Mouse (Mus musculus) fibroblast of lung, adult 2 months (primary cell): Measurements from ENCODE around the gene Begain.

ENCODE experiments used
- DNase-seq: peaks from one replicate; pipeline ENCODE4 v3.0.0-alpha.2; 2011; ENCODE audit warnings: low read depth

Gene Begain

DNA sequence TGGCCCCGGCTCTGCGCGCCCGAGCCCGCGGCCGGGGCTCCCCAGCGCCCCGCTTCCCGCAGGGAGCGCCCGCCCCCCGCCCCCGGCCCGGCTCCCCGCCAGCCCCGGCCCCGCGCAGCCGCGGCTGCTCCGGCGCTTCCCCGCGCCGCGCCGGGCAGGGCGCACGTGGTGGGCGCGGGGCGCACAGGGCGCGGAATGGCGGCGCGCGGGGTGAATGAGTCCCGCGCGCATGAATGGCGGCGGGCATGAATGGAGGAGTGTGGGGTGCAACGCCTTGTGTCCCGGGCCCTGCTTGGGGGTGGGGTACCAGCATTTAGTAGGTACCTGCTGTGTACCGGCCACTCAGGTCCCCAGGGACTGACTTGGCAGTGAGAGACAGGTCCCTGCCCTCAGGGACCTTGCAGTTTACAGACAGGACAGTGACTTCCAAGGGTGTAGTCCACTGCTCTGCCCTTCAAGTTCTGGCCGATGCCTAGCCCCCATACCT is at the start of gene Begain:
Gene Begain (minus strand): TSS at position 51 of the 487 bp plus-strand sequence.
- DNase-seq, result no peak

DNA sequence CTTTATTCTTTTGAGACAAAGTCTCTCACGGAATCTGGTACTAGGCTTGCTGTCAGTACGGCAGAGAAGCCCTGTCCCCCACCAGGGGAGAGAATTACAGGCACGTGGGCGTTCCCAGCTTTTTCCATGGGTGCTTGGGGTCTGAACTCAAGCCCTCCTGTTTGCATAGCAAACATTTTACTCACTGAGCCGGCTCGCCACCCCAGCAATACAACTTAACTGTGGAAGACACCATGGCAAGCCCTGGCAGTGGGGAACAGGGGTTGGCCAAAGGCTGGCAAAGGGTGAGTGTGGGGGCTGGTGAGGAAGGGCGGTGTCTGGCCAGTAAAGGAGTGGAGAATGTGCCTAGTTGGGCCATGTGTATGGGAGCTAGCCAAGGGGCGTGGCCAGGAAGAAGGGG is 47.7 kb upstream of the Begain start:
- peak; percentile 10 for DNase-seq

DNA sequence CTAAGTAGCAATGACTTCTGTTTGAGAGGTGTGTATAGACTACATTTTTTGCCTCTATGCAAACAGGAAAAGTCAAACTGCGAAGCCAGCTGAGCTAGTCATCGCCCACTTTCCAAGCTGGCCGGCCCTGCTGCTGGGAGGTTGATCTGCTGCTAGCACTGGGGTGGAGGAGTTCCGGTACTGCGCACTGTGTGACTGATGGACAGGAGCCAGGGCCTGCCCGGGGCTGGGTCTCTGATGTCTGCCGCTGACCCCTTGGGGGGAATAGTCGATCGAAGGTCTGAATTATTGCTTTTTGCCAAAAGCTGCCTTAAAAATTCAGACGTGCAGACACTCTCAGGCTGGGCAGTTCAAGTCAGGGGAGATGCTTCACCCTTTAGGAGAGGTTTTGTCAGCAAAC is 47.1 kb upstream of the Begain start:
- DNase-seq, result no peak

DNA sequence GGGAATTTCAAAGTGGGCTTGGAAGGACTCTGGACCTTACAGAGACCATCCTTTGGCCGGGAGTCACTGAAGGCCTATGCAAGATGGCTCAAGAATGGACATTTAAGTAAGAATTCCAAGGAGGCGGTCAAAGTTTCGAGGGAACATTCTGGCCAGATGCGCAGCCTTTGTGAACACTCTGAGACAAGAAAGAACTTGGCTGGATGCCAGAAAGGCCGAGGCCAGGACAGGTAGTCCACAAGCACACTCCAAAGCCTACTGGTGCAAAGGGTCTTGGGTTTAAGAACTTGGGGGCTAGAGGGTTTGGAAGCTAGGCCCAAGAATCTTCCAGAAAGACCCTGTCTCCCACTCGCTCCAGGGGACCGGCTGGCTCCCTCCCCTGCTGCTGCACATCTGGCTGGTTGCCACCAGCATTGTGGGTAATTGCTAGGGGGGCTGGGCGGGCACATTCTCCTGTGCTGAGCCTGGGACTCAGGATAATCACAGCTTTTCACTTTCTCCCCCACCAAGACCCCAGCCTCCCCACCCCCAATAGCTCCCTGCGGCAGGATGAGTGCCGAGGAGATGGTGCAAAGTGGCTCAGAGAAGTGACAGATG is 45.1 kb upstream of the Begain start:
- DNase-seq, result no peak

DNA sequence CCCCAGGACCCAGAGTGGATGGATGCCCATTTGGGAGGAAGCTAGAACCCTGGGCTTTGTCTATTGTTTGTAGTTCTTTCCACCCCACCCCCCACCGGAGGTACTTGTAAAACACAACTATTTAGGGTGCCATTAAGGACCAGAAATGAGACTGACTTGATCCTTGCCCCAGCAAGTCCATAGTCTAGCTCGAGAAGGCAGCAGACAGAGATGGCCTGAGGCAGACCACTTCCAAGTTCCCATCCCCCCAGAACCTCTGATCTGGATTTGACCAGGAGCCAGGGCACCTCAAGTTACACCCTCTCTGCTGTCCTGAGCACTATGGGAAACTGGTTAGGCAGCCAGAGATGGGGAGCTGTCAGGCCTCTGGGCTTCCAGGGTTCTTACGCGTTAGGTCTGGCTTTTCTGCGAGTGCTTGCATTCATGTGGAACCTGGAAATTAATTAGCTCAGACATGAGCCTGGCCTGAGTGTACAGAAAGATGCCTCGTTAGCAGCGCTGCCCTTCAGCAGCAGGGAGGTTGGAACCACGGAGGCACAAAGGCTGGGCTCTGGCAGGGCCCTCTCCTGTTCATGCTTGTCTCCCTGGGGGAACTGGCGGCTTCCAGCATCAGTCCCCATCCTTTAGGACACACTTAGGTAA is 44.5 kb upstream of the Begain start:
- no peak for DNase-seq

DNA sequence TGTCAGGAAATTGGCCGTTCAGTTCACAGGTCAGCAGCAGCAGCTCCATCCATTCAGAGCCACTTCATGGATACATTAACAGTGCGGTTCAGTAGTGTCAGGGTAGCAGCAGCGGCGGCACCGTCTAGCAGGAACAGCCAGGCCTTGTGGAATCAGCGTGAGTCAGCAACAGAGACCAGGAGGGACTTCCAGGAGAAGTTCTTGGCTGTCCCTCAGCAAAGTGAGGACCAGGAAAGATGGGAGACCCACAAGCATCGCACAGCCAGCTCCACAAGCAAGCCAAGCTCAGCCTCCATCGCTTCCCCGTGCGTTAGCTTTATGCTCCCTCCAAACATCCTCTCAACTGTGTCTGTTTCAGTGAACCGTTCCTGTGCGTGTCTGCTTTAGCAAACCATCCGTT is 40.9 kb upstream of the Begain start:
- no peak for DNase-seq

DNA sequence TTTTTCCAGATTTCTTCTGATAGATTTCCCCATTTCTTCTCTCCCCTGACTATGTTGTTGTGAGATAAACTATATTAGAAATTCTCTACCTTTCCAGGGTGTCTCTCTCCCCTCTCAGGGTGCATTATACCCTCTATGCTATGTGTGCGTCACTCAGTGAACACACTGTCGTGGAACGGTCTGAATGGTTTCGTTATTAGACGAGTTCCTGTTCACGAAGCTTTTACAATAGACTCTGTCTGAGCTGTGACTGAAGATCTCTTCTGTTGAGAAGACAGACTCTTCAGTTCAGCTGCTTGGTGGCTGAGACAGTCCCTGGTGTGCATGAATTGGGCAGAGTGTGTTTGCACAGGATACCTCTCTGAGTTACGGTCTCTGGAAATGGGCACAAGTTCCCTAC is 32.4 kb upstream of the Begain start:
- DNase-seq, result no peak

DNA sequence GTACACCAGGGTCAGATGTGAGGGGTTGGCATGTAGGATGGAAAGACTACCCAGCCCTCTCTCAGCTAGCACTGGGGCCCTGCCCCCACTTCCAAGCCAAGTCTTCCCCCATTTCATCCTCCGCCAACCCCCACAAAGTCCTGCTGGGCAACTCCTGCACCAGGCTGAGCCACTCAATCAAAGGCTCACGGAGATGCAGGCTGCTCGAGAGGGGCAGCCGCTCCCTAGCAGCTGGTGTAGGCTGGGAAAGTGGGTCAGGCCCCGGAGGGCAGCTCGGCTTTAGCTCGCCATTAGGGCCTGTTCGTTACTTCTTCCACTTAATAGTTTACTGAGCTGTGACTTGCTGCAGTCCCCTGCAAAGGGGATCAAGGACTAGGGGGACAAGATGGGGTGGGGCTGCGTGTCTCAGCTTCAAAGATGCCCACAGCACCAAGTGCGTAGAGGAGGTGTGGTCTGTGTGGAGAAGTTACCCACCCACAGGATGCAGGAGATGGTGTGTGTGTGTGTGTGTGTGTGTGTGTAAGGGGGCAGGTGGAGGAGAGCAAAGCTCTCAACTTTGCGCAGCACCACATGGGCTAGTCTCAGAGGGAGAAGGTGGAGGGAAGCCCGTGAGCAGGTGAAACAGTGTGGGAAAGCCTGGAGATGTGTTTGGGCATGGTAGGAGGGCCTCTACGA is 22.6 kb upstream of the Begain start:
- no peak for DNase-seq

DNA sequence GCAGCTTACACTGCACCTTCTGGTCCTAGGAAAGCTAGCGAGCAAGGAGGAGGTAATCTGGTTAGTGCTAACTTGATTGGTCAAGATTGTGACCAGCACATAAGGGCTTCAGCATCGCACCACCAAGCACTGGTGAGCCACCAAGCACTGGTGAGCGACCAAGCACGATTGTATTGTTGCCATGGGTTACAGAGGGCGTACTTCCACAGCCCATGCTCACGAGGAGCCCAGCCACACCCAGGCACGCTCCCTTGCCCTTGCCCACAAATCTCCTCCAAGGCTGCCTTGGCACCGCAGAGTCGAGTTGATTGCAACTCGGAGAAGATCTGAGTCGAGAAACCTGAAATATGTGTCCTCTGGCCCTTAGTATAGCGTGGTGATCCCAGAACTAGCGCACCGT is 22.0 kb upstream of the Begain start:
- no peak for DNase-seq

DNA sequence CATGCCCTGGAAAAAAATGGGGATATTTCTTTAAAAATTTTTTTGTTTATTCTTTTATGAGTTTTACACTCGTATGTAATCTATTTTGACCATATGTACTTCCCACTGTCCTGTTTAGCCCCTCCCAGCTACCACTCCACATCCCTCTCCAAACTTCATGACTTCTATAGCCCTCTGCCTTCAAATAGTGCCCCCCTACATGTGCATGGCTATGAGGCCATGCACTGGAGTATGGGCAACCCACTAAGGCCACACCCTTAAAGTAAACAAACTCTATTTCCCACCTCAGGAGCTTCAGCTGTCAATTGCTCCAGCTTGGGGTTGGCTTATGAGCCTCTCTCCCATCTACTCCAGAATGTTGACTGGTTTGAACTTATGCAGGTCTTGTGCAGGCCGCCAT is 18.1 kb upstream of the Begain start:
- no peak for DNase-seq

DNA sequence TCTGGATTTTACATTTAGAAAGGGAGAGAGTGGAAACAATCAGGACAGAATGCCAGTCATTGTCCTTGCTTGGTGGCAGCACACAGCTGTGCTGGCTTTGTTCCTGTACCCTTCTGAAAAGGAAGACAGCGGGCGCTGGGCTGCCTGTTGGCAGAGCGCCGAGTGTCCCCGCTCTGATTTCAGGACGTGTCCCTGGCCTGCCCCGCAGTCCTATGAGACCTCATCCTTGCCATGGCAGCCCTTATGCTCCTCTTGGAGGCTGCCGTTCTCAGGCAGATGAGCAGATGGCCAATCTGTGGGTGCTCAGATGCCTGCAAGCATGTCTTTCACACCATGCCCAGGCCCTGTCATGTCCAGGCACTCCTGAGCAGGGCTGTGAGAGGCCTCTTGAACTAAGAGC is 17.7 kb upstream of the Begain start:
- DNase-seq, result no peak

DNA sequence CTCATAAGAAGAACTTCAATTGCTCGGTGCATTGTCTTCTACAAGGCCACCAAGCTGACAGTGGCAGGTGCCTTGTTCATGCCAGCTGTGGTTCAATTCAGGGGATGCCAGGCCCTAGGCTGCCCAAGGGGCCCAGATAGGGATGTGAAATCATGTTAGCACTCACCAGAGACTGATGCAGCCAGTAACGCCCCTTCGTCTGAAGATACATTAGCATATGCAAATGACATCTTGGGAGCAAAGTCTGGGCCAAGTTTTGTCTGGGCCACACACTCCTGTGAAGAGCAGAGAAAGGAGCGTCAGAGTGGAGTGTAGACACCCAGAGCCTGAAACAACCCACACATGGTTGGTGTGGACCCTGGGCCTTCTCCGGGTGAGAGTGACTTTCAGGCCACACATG is 17.0 kb upstream of the Begain start:
- DNase-seq, result no peak

DNA sequence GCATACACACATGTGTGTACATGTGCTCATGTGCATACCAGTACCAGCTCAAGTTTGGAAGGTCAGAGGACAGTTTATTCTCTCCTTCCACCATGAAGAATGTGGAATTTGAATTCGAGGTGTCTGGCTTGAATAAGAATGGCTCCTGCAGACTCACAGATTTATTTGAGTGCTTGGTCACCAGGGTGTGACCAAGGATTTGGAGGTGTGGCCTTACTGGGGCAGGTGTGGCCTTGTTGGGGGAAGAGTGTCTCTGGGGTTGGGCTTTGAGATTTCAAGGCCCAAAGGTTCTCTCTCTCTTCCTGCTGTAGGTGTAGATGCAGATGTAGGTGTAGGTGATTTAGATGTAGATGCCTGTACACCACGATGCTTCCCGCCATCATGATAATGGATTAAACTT is 15.5 kb upstream of the Begain start:
- DNase-seq, result no peak

DNA sequence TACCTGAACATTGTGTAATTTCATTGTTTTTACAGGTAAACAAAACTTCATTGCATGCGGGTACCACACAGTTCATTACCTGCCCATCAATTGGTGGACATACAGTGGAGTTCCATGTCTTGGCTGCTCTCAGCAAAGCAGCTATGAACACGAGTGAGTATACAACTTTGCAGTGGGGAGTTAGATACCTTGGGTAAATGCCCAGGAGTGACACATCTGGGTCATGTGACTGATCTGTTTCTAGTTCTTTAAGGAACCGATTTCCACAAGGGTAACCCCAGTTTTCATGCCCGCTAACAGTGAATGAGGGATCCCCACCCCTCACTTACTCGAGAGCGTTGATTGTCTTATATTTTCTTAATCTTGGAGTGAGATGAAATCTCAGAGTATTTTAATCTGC is 9.0 kb upstream of the Begain start:
- DNase-seq, result peak; percentile 14

DNA sequence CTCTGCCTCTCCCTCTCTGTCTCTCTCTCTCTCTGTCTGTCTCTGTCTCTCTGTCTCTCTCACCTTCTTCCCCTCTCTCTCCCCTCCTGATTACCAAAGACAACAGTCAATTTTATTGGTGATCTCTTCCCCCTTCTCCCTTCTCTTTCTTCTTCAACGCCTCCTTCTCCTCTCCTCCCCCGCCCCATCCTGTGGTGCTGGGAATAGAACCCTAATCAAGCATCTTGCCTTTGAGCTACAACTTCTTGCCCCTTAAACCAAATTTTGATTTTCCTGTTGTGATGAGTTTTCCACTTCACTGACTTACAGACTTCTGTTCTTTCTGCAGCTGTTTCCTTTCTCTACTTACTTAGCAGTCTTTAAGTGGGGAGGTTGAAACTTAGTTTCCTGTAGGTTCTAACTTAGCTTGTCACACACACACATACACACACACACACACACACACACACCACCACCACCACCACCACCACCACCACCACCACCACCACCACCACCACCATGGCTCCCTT is 6.8 kb upstream of the Begain start:
- no peak for DNase-seq

DNA sequence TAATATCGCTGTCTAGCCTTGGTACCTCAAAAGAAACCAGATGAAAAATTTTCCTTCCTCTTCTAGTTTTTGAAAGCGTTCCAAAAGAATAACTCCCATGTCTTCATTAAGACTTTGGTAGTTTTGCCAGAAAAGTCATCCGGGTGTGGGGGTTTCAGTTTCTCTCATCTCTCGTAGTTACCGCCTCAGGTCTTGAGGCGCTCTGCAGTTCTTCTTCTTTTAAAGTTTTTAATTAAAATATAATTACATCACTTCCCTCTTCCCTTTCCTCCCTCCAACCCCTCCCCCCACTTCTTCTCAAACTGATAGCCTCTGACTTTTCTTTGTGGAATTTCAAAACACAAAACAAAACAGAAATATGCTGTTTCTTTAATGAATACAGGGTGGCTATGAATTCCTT is 6.1 kb upstream of the Begain start:
- DNase-seq, result no peak

DNA sequence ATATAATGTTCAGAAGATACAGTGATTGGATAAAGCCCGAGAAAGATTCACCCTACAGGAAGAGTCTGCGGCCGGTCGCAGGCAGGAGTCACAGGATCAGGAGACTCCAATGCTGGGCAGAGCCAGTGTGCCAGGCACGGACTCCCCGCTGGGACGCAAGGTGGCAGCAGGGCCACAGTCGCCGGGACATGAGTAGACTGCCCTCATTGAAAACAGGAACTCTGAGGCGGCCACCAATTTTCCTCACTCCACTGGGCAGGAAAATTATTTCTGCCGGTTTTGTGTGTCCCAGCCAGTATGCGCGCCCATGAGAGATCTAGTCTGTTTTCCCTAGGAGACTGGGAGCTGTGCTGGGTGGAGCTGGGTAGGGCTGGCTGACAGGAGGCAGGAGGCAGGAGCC is 3.2 kb upstream of the Begain start:
- no peak for DNase-seq

DNA sequence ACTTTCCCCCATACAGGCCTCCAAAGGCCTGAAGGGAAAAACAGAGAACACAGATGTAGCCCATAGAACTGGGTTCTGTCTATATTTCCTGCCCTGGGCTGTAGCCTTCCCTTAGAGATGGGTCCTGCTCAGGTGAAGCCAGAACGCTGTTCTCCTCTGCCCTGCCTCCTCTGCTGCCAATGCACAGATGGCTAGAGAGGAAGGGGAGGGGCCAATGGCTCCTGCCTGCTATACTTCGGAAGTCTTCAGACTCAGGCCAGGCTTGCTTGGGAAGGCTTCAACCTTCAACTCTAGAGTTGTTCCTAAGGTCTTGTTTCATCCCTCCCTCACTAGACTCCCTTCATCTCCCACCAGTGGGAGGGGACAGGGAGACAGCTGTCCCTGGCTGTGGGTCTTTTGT is 1.7 kb upstream of the Begain start:
- no peak for DNase-seq

DNA sequence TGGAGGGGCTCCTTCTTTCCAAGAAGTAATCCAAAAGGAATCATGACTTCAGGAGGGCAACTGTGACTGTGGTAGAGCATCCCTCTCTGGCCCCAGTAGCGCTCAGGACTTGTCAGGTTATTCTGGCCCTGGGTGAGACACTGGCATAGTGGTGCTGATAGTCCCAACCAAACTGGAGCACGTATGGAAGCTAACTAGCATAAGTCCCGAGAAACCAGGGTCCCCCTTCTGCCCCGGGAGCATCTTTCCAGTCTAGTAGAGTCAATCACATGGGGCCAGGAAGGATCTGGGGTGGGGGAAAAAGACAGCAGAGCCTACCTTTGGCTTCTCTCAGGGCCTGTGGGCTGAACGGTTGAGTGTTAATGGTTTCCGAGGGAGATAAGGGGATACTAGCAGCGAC is 721 bp upstream of the Begain start:
- no peak for DNase-seq

DNA sequence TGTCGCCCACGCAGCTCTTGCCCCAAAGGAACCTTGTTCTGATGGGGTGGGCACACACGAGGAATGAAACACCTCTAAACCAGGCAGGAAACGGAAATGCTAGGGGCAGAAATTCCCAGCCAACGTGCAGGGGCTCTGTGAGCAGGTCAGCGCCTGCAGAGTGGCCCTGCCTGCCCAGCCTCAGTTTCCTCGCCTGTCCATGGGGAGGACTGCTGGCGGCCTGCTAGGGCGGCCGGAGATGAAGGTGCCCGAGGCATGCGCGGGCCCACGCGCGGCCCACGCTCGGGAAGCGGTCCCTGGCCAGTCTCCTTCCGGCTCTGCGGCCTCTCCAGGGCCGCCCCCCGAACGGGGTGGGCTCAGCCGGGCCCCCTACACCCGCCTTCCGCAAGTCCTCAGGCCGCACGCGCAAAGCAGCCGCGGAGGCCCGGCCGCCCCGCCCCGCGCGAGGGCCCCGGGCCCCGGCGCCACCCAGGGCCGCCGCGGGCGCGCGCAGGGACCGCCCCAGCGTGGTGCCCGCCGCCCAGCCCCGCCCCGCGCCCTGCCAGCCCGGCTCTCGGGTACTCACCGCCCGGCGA is 369 bp downstream of the Begain start:
- DNase-seq, result no peak

DNA sequence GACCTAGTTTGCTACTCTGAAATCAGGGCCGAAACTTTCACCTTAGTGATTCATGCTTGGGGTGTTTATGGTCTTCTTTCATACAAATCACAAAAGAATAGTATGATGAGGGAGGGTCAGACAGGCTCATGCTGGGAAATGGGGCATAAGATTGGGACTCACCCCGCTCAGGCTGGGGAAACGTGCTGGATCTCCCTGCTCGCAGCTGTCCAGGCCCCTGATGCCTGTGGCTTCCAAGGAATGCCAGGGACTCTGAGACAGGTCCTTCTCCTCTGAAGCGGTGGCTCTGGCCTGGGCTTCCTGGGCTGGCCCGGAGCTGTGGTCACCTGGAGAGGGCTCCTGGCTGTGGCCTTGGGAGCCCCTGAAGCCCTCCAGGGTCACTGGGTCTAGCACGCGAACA is 9.4 kb downstream of the Begain start:
- no peak for DNase-seq

DNA sequence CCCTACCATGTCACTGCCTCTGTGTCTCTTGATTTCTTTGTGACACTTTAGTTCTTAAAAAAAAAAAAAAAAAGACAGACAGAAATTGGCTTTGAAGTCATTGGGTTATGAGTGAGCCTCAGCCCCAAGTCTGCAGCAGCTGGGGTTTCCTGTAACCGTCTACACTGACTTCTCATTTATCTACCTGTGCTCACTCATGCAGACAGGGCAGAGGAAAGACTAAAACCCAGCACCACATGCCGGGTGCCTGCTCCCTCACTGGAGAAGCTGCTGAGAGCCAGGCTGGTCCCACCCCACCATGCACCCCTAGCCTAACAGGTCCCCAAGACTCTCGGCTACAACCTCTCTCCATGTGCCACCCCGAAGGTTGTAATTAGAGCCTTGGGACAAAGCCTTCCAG is 10.3 kb downstream of the Begain start:
- DNase-seq, result no peak
